Mouse (Mus musculus) kidney, adult 2 months (tissue): ENCODE measurements at regions not wholly inside any gene's neighbourhood (a gene's known extent, or its start where the extent isn't known, plus 50 kb on each side); places are given as distances from the start of the nearest gene placed in this dataset.

Source experiments
- CTCF ChIP-seq: fragments of 200-500 bp; conservative IDR thresholded peaks from 2 replicates; pipeline ENCODE4 v1.5.1; 2011; ENCODE audit warnings: low read depth, mild to moderate bottlenecking, control low read depth, low read length, moderate library complexity, mixed read lengths; ENCODE audit not compliant: insufficient read depth, insufficient read length
- POLR2A ChIP-seq: fragments of 200-500 bp; IDR thresholded peaks from one replicate; pipeline ENCODE4 v1.6.1; 2011; ENCODE audit warnings: low read depth, low read length, control low read depth

DNA sequence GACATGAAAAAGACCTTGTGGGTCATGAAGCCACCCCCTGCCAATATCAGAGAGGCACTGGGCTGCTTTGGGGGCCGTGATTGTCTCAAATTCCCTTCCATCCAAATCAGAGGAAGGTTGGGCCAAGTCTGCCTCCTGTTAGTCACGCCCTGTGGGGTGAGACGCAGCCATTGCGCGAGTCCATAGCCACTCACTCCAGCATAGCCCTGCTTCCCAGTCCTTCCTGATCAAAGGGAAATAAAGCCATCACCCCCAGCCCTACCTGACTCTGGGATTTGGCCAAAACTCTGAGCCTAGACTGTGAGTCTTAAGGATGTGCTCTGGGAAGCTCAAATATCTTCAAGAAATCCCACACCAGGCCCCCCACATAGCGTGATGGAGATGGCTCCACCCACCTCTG is 620.4 kb upstream of the 3110018I06Rik start:
- TF ChIP-seq CTCF (no peak), POLR2A (no peak)
